Mouse (Mus musculus): ENCODE results near the gene Prpf6. TPM values are rescaled to one million over a fixed set of nuclear protein-coding genes. Genes with fewer than 3 reads are reported as not detected.

Gene Prpf6
- polyA plus RNA-seq, 1 experiment = 41.4 TPM

- Histone ChIP-seq H3K4me3 (ENCODE audit: insufficient read depth, poor library complexity, severe bottlenecking) (no peak overlapping the region), H3K79me3 (ENCODE audit: low read depth) (no peaks in the 10 kb centered on the region), H3ac (ENCODE audit: control insufficient read depth, insufficient read length, low read depth) (peak overlapping the region; percentile 14), H3K79me2 (ENCODE audit: control insufficient read depth, insufficient read depth) (no peaks in the 10 kb centered on the region), H3K27me3 (ENCODE audit: control insufficient read depth, insufficient read depth, insufficient read length) (peaks cover 26% of the 10 kb centered on the region), H3K36me3 (ENCODE audit: control insufficient read depth, insufficient read depth) (no peaks in the 10 kb centered on the region)
- no peak for TF ChIP-seq CEBPB (IDR thresholded peaks at IDR 0.05; ENCODE audit: low read depth)
- TF ChIP-seq FOSL1 (IDR thresholded peaks at IDR 0.05; ENCODE audit: insufficient read depth, low read length, poor library complexity, severe bottlenecking) = no peak
- TF ChIP-seq MYOD1 (IDR thresholded peaks at IDR 0.05; ENCODE audit: control insufficient read depth, insufficient read length, low read depth) = no peak
- no peak for TF ChIP-seq CTCF (IDR thresholded peaks at IDR 0.05; ENCODE audit: control insufficient read depth, insufficient read depth, insufficient read length)
- TF ChIP-seq MAX (IDR thresholded peaks at IDR 0.05) = no peak
- TF ChIP-seq MYOG (IDR thresholded peaks at IDR 0.05; ENCODE audit: control insufficient read depth, extremely low read depth, insufficient read length) = no peak
Measured at GRCm38 (mm10) chr2:181675454-181675853, 83.8 kb downstream of the Prpf6 start.

GRCm38 (mm10) chr2:181676424-181676823 is 84.8 kb downstream of the Prpf6 start:
- H3K27me3 ChIP-seq (ENCODE audit: control insufficient read depth, insufficient read depth, insufficient read length) = peaks cover 16% of the 10 kb centered on the region
- H3ac ChIP-seq (ENCODE audit: control insufficient read depth, insufficient read length, low read depth) = no peak overlapping the region
- H3K36me3 ChIP-seq (ENCODE audit: control insufficient read depth, insufficient read depth) = no peaks in the 10 kb centered on the region
- no peaks in the 10 kb centered on the region for H3K79me3 ChIP-seq (ENCODE audit: low read depth)
- H3K4me3 ChIP-seq (ENCODE audit: insufficient read depth, poor library complexity, severe bottlenecking) = no peak overlapping the region
- TF ChIP-seq MYOG (IDR thresholded peaks at IDR 0.05; ENCODE audit: control insufficient read depth, extremely low read depth, insufficient read length) (no peak), CEBPB (IDR thresholded peaks at IDR 0.05; ENCODE audit: low read depth) (no peak), CTCF (IDR thresholded peaks at IDR 0.05; ENCODE audit: control insufficient read depth, insufficient read depth, insufficient read length) (no peak), USF1 (IDR thresholded peaks at IDR 0.05; ENCODE audit: low read depth) (no peak), MYOD1 (IDR thresholded peaks at IDR 0.05; ENCODE audit: control insufficient read depth, insufficient read length, low read depth) (no peak), MAX (IDR thresholded peaks at IDR 0.05) (no peak), FOSL1 (IDR thresholded peaks at IDR 0.05; ENCODE audit: insufficient read depth, low read length, poor library complexity, severe bottlenecking) (no peak)
- no peaks in the 10 kb centered on the region for H3K79me2 ChIP-seq (ENCODE audit: control insufficient read depth, insufficient read depth)

- H3K4me3 ChIP-seq (ENCODE audit: insufficient read depth, poor library complexity, severe bottlenecking) = no peak overlapping the region
- no peaks in the 10 kb centered on the region for H3K79me2 ChIP-seq (ENCODE audit: control insufficient read depth, insufficient read depth)
- TF ChIP-seq MYOG (IDR thresholded peaks at IDR 0.05; ENCODE audit: control insufficient read depth, extremely low read depth, insufficient read length) = no peak
- TF ChIP-seq USF1 (IDR thresholded peaks at IDR 0.05; ENCODE audit: low read depth) = no peak
- no peak for TF ChIP-seq MAX (IDR thresholded peaks at IDR 0.05)
- no peak for TF ChIP-seq CTCF (IDR thresholded peaks at IDR 0.05; ENCODE audit: control insufficient read depth, insufficient read depth, insufficient read length)
- no peak for TF ChIP-seq CEBPB (IDR thresholded peaks at IDR 0.05; ENCODE audit: low read depth)
- TF ChIP-seq FOSL1 (IDR thresholded peaks at IDR 0.05; ENCODE audit: insufficient read depth, low read length, poor library complexity, severe bottlenecking) = no peak
- no peak for TF ChIP-seq MYOD1 (IDR thresholded peaks at IDR 0.05; ENCODE audit: control insufficient read depth, insufficient read length, low read depth)
- H3K79me3 ChIP-seq (ENCODE audit: low read depth) = no peaks in the 10 kb centered on the region
- peaks cover 8% of the 10 kb centered on the region for H3K27me3 ChIP-seq (ENCODE audit: control insufficient read depth, insufficient read depth, insufficient read length)
- no peaks in the 10 kb centered on the region for H3K36me3 ChIP-seq (ENCODE audit: control insufficient read depth, insufficient read depth)
- H3ac ChIP-seq (ENCODE audit: control insufficient read depth, insufficient read length, low read depth) = no peak overlapping the region
Measured at GRCm38 (mm10) chr2:181677096-181677754, 85.6 kb downstream of the Prpf6 start.

- no peak overlapping the region for H3ac ChIP-seq (ENCODE audit: control insufficient read depth, insufficient read length, low read depth)
- H3K79me2 ChIP-seq (ENCODE audit: control insufficient read depth, insufficient read depth) = no peaks in the 10 kb centered on the region
- no peak overlapping the region for H3K4me3 ChIP-seq (ENCODE audit: insufficient read depth, poor library complexity, severe bottlenecking)
- no peaks in the 10 kb centered on the region for H3K36me3 ChIP-seq (ENCODE audit: control insufficient read depth, insufficient read depth)
- H3K79me3 ChIP-seq (ENCODE audit: low read depth) = no peaks in the 10 kb centered on the region
- H3K27me3 ChIP-seq (ENCODE audit: control insufficient read depth, insufficient read depth, insufficient read length) = peaks cover 3% of the 10 kb centered on the region
- no peak for TF ChIP-seq CTCF (IDR thresholded peaks at IDR 0.05; ENCODE audit: control insufficient read depth, insufficient read depth, insufficient read length)
- TF ChIP-seq MYOD1 (IDR thresholded peaks at IDR 0.05; ENCODE audit: control insufficient read depth, insufficient read length, low read depth) = no peak
- TF ChIP-seq FOSL1 (IDR thresholded peaks at IDR 0.05; ENCODE audit: insufficient read depth, low read length, poor library complexity, severe bottlenecking) = no peak
- no peak for TF ChIP-seq MYOG (IDR thresholded peaks at IDR 0.05; ENCODE audit: control insufficient read depth, extremely low read depth, insufficient read length)
- TF ChIP-seq CEBPB (IDR thresholded peaks at IDR 0.05; ENCODE audit: low read depth) = no peak
- TF ChIP-seq USF1 (IDR thresholded peaks at IDR 0.05; ENCODE audit: low read depth) = no peak
- TF ChIP-seq MAX (IDR thresholded peaks at IDR 0.05) = no peak
Measured at GRCm38 (mm10) chr2:181677755-181678098, 86.1 kb downstream of the Prpf6 start.

GRCm38 (mm10) chr2:181678780-181679179 is 87.1 kb downstream of the Prpf6 start:
- no peak overlapping the region for H3ac ChIP-seq (ENCODE audit: control insufficient read depth, insufficient read length, low read depth)
- no peaks in the 10 kb centered on the region for H3K79me3 ChIP-seq (ENCODE audit: low read depth)
- H3K27me3 ChIP-seq (ENCODE audit: control insufficient read depth, insufficient read depth, insufficient read length) = no peaks in the 10 kb centered on the region
- TF ChIP-seq CTCF (IDR thresholded peaks at IDR 0.05; ENCODE audit: control insufficient read depth, insufficient read depth, insufficient read length) = peak; percentile 88
- TF ChIP-seq MYOD1 (IDR thresholded peaks at IDR 0.05; ENCODE audit: control insufficient read depth, insufficient read length, low read depth) = no peak
- no peak for TF ChIP-seq CEBPB (IDR thresholded peaks at IDR 0.05; ENCODE audit: low read depth)
- TF ChIP-seq MAX (IDR thresholded peaks at IDR 0.05) = peak; percentile 27
- H3K36me3 ChIP-seq (ENCODE audit: control insufficient read depth, insufficient read depth) = no peaks in the 10 kb centered on the region
- H3K79me2 ChIP-seq (ENCODE audit: control insufficient read depth, insufficient read depth) = no peaks in the 10 kb centered on the region
- H3K4me3 ChIP-seq (ENCODE audit: insufficient read depth, poor library complexity, severe bottlenecking) = no peak overlapping the region
